Mouse (Mus musculus) CH12.LX (cell line): ENCODE data around the gene Bsg. TPM values are rescaled to one million over a fixed set of nuclear protein-coding genes. Genes with fewer than 3 reads are reported as not detected.

Source experiments
- DNase-seq: peaks from one replicate; pipeline ENCODE4 v3.0.0-alpha.2; 2013; ENCODE audit errors: extremely low read depth
- H3K27ac ChIP-seq: 2 replicates; pipeline ENCODE4 v1.5.1; 2012; ENCODE audit warnings: low read depth, mild to moderate bottlenecking, control low read depth, moderate library complexity; ENCODE audit not compliant: insufficient read depth
- H3K27me3 ChIP-seq: replicated peaks from 2 replicates; pipeline ENCODE3; 2012; ENCODE audit warnings: inconsistent platforms
- H3K36me3 ChIP-seq, 2 experiments: replicated peaks in 1 of 2; 2 replicates each; pipeline versions ENCODE3 to v1.6.1; 2012; ENCODE audit warnings: inconsistent platforms in 1 of 2, low read length in 1 of 2, mild to moderate bottlenecking in 1 of 2, mixed read lengths in 1 of 2, moderate library complexity in 1 of 2; ENCODE audit not compliant: control insufficient read depth in 1 of 2, insufficient read depth in 1 of 2
- H3K4me1 ChIP-seq, 2 experiments: 2 replicates each; pipeline ENCODE4 v1.6.1; 2012; ENCODE audit warnings: inconsistent platforms in 1 of 2, moderate library complexity in 1 of 2; ENCODE audit not compliant: insufficient read depth in 2 of 2, control insufficient read depth in 1 of 2
- H3K4me2 ChIP-seq: 2 replicates; pipeline ENCODE4 v1.6.1; 2012; ENCODE audit warnings: low read depth, mild to moderate bottlenecking, control low read depth; ENCODE audit not compliant: poor library complexity, insufficient read depth, severe bottlenecking
- H3K4me3 ChIP-seq, 3 experiments: fragments of 150-350 bp in 1 of 3; sonication (generic) in 1 of 3; replicated peaks in 1 of 3; 2 replicates each; pipeline versions ENCODE3 to v1.5.1; 2011 to 2012; ENCODE audit warnings: low read depth in 2 of 3, low read length in 2 of 3, mild to moderate bottlenecking in 2 of 3, moderate library complexity in 2 of 3, control low read depth in 1 of 3, improper control_type of control experiment in 1 of 3, inconsistent platforms in 1 of 3, mixed read lengths in 1 of 3; ENCODE audit not compliant: poor library complexity in 1 of 3
- H3K79me2 ChIP-seq: replicated peaks from 2 replicates; pipeline ENCODE4 v1.6.1; 2012; ENCODE audit warnings: mild to moderate bottlenecking, moderate library complexity; ENCODE audit not compliant: control insufficient read depth, poor library complexity, insufficient read depth, severe bottlenecking; ENCODE audit errors: extremely low read depth
- H3K9ac ChIP-seq: 2 replicates; pipeline ENCODE4 v1.6.1; 2012; ENCODE audit warnings: low read depth, mild to moderate bottlenecking, control low read depth, moderate library complexity; ENCODE audit not compliant: insufficient read depth
- H3K9me3 ChIP-seq: replicated peaks from 2 replicates; pipeline ENCODE3; 2012; ENCODE audit warnings: low read length, inconsistent platforms, mixed read lengths
- BHLHE40 ChIP-seq: IDR thresholded peaks from 2 replicates; pipeline ENCODE4 v1.6.1; 2011; ENCODE audit warnings: mild to moderate bottlenecking, low read depth, low read length, improper control_type of control experiment
- CHD1 ChIP-seq: IDR thresholded peaks from 2 replicates; pipeline ENCODE4 v1.6.1; 2012; ENCODE audit warnings: low read depth, low read length, improper control_type of control experiment, inconsistent platforms
- CHD2 ChIP-seq: IDR thresholded peaks from 2 replicates; pipeline ENCODE4 v1.6.1; 2011; ENCODE audit warnings: low read length, improper control_type of control experiment
- CTCF ChIP-seq, 2 experiments: IDR thresholded peaks in 1 of 2; conservative IDR thresholded peaks in 1 of 2; 2 replicates each; pipeline ENCODE4 v1.5.1; 2011 to 2012; ENCODE audit warnings: low read depth in 2 of 2, low read length in 2 of 2, improper control_type of control experiment in 1 of 2, inconsistent platforms in 1 of 2, mild to moderate bottlenecking in 1 of 2, moderate library complexity in 1 of 2
- E2F4 ChIP-seq: IDR thresholded peaks from 2 replicates; pipeline ENCODE4 v1.6.1; 2011; ENCODE audit warnings: low read depth, low read length, improper control_type of control experiment; ENCODE audit not compliant: insufficient replicate concordance
- ELF1 ChIP-seq: IDR thresholded peaks from 2 replicates; pipeline ENCODE4 v1.6.1; 2014; ENCODE audit warnings: low read depth, mild to moderate bottlenecking, inconsistent platforms, low read length, improper control_type of control experiment
- EP300 ChIP-seq: IDR thresholded peaks from 2 replicates; pipeline ENCODE4 v1.6.1; 2011; ENCODE audit warnings: low read length, improper control_type of control experiment
- ETS1 ChIP-seq: conservative IDR thresholded peaks from 2 replicates; pipeline ENCODE4 v1.6.1; 2012; ENCODE audit warnings: low read depth, mild to moderate bottlenecking, inconsistent platforms, low read length, improper control_type of control experiment, moderate library complexity
- GABPA ChIP-seq: IDR thresholded peaks from 2 replicates; pipeline ENCODE4 v1.6.1; 2012; ENCODE audit warnings: low read depth, low read length, improper control_type of control experiment, inconsistent platforms; ENCODE audit not compliant: insufficient replicate concordance
- HCFC1 ChIP-seq: IDR thresholded peaks from 2 replicates; pipeline ENCODE4 v1.6.1; 2012; ENCODE audit warnings: low read depth, mild to moderate bottlenecking, inconsistent platforms, low read length, improper control_type of control experiment
- IRF4 ChIP-seq: IDR thresholded peaks from 2 replicates; pipeline ENCODE4 v1.6.1; 2014; ENCODE audit warnings: low read depth, mild to moderate bottlenecking, inconsistent platforms, low read length, improper control_type of control experiment
- JUN ChIP-seq: IDR thresholded peaks from 2 replicates; pipeline ENCODE4 v1.6.1; 2011; ENCODE audit warnings: low read depth, mild to moderate bottlenecking, low read length, improper control_type of control experiment, moderate library complexity; ENCODE audit not compliant: insufficient read depth
- JUND ChIP-seq: conservative IDR thresholded peaks from 2 replicates; pipeline ENCODE4 v1.6.1; 2011; ENCODE audit warnings: low read depth, low read length, improper control_type of control experiment
- KAT2A ChIP-seq: IDR thresholded peaks from 2 replicates; pipeline ENCODE4 v1.6.1; 2012; ENCODE audit warnings: low read length, improper control_type of control experiment, inconsistent platforms; ENCODE audit not compliant: insufficient replicate concordance
- MAFK ChIP-seq: IDR thresholded peaks from 2 replicates; pipeline ENCODE4 v1.6.1; 2011; ENCODE audit warnings: low read length, improper control_type of control experiment; ENCODE audit not compliant: insufficient replicate concordance
- MAX ChIP-seq: IDR thresholded peaks from 2 replicates; pipeline ENCODE4 v1.6.1; 2011; ENCODE audit warnings: low read length, improper control_type of control experiment
- MAZ ChIP-seq: IDR thresholded peaks from 2 replicates; pipeline ENCODE4 v1.6.1; 2012; ENCODE audit warnings: low read depth, mild to moderate bottlenecking, inconsistent platforms, low read length, improper control_type of control experiment, moderate library complexity
- MEF2A ChIP-seq: IDR thresholded peaks from 2 replicates; pipeline ENCODE4 v1.6.1; 2014; ENCODE audit warnings: low read depth, mild to moderate bottlenecking, inconsistent platforms, low read length, improper control_type of control experiment, borderline replicate concordance
- MXI1 ChIP-seq: IDR thresholded peaks from 2 replicates; pipeline ENCODE4 v1.6.1; 2011; ENCODE audit warnings: mild to moderate bottlenecking, low read depth, low read length, improper control_type of control experiment
- MYC ChIP-seq: IDR thresholded peaks from 2 replicates; pipeline ENCODE4 v1.6.1; 2011; ENCODE audit warnings: low read depth, mild to moderate bottlenecking, improper control_type of control experiment, low read length
- NELFE ChIP-seq: IDR thresholded peaks from 2 replicates; pipeline ENCODE4 v1.6.1; 2011; ENCODE audit warnings: low read depth, low read length, improper control_type of control experiment
- NRF1 ChIP-seq: IDR thresholded peaks from 2 replicates; pipeline ENCODE4 v1.6.1; 2014; ENCODE audit warnings: low read depth, mild to moderate bottlenecking, inconsistent platforms, low read length, improper control_type of control experiment, moderate library complexity
- PAX5 ChIP-seq: IDR thresholded peaks from 2 replicates; pipeline ENCODE4 v1.6.1; 2012; ENCODE audit warnings: low read length, inconsistent platforms, mixed read lengths
- POLR2A ChIP-seq: IDR thresholded peaks from 2 replicates; pipeline ENCODE4 v1.6.1; 2011; ENCODE audit warnings: low read depth, mild to moderate bottlenecking, improper control_type of control experiment, low read length
- POLR2AphosphoS2 ChIP-seq: IDR thresholded peaks from 2 replicates; pipeline ENCODE4 v1.6.1; 2011; ENCODE audit warnings: low read depth, low read length, improper control_type of control experiment
- RAD21 ChIP-seq: IDR thresholded peaks from 2 replicates; pipeline ENCODE4 v1.6.1; 2011; ENCODE audit warnings: low read depth, mild to moderate bottlenecking, low read length, improper control_type of control experiment, moderate library complexity
- RCOR1 ChIP-seq: conservative IDR thresholded peaks from 2 replicates; pipeline ENCODE4 v1.6.1; 2012; ENCODE audit warnings: low read depth, mild to moderate bottlenecking, inconsistent platforms, low read length, improper control_type of control experiment
- SIN3A ChIP-seq: IDR thresholded peaks from 2 replicates; pipeline ENCODE4 v1.6.1; 2012; ENCODE audit warnings: low read length, improper control_type of control experiment, inconsistent platforms
- SMC3 ChIP-seq: IDR thresholded peaks from 2 replicates; pipeline ENCODE4 v1.6.1; 2011; ENCODE audit warnings: low read depth, low read length, improper control_type of control experiment
- TBP ChIP-seq: conservative IDR thresholded peaks from 2 replicates; pipeline ENCODE4 v1.6.1; 2011; ENCODE audit warnings: low read depth, low read length, improper control_type of control experiment
- TCF12 ChIP-seq: IDR thresholded peaks from 2 replicates; pipeline ENCODE4 v1.6.1; 2014; ENCODE audit warnings: low read depth, mild to moderate bottlenecking, inconsistent platforms, low read length, improper control_type of control experiment
- UBTF ChIP-seq: IDR thresholded peaks from 2 replicates; pipeline ENCODE4 v1.6.1; 2012; ENCODE audit warnings: low read depth, mild to moderate bottlenecking, inconsistent platforms, low read length, improper control_type of control experiment, moderate library complexity
- USF1 ChIP-seq: IDR thresholded peaks from 2 replicates; pipeline ENCODE4 v1.6.1; 2014; ENCODE audit warnings: low read depth, mild to moderate bottlenecking, inconsistent platforms, low read length, improper control_type of control experiment
- USF2 ChIP-seq: conservative IDR thresholded peaks from 2 replicates; pipeline ENCODE4 v1.6.1; 2011; ENCODE audit warnings: low read depth, low read length, improper control_type of control experiment
- ZC3H11A ChIP-seq: IDR thresholded peaks from 2 replicates; pipeline ENCODE4 v1.6.1; 2012; ENCODE audit warnings: low read depth, mild to moderate bottlenecking, inconsistent platforms, low read length, improper control_type of control experiment
- ZKSCAN1 ChIP-seq: IDR thresholded peaks from 2 replicates; pipeline ENCODE4 v1.6.1; 2012; ENCODE audit warnings: low read depth, inconsistent platforms, low read length, improper control_type of control experiment, borderline replicate concordance
- ZMIZ1 ChIP-seq: IDR thresholded peaks from 2 replicates; pipeline ENCODE4 v1.6.1; 2012; ENCODE audit warnings: low read depth, mild to moderate bottlenecking, inconsistent platforms, low read length, improper control_type of control experiment
- ZNF384 ChIP-seq: IDR thresholded peaks from 2 replicates; pipeline ENCODE4 v1.6.1; 2012; ENCODE audit warnings: low read depth, low read length, improper control_type of control experiment, inconsistent platforms
- dilution Hi-C: fragments of 300-500 bp; cut with MboI; formaldehyde crosslinking; loops from 2 replicates; pipeline ENCODE4 v1.14.3; 2020; ENCODE audit warnings: low sequenced_read_pairs; ENCODE audit not compliant: extremely low pct_unique_long_range_greater_than_20kb, extremely low pct_ligation_motif_present
- in situ Hi-C: fragments of 300-500 bp; cut with MboI; formaldehyde crosslinking; loops from 3 replicates; pipeline ENCODE4 v1.14.3; 2019; ENCODE audit warnings: low sequenced_read_pairs, low pct_ligation_motif_present, low pct_unique_long_range_greater_than_20kb, mixed read lengths
- polyA plus RNA-seq: library from polyadenylated mRNA; unstranded; fragments of >175 nt; gene quantifications from 2 replicates; pipeline ENCODE4 v1.2.1, GENCODE M21; 2012; ENCODE audit warnings: low read depth; ENCODE audit not compliant: insufficient read length
- total RNA-seq, 2 experiments: library from RNA; depleted of rRNA; stranded (reverse); fragments of 300-350 nt in 1 of 2; fragments of >200 nt in 1 of 2; gene quantifications; 2 replicates each; pipeline ENCODE4 v1.2.3; 2012 to 2014

Gene Bsg
- total and polyA plus RNA-seq, 3 experiments: 360 to 710 (median 421) TPM

GRCm38 (mm10) chr10:79671396-79672087, 32.7 kb upstream of the Bsg start:
- H3K36me3 ChIP-seq: peaks cover 12 to 52% of the 10 kb centered on the region in 2 experiments
- in situ Hi-C loops: no loop called here
- 0 out of 2 replicates have a peak, but pooled peaks cover 7% of the 10 kb centered on the region for H3K79me2 ChIP-seq
- peak overlapping the region; percentile 70 for H3K27ac ChIP-seq
- peak overlapping the region; percentile 82 for H3K4me2 ChIP-seq
- no peaks in the 10 kb centered on the region for H3K27me3 ChIP-seq
- peak overlapping the region; percentile 98 for H3K9ac ChIP-seq
- H3K4me1 ChIP-seq: peaks cover 12 to 41% of the 10 kb centered on the region in 2 experiments
- H3K4me3 ChIP-seq: peak overlapping the region in 2 of 3 experiments; percentile 95 to 97
- no peaks in the 10 kb centered on the region for H3K9me3 ChIP-seq
- peak; percentile 81 for DNase-seq
- dilution Hi-C loops: no loop called here
- no peak for TF ChIP-seq SMC3
- TF ChIP-seq JUN: no peak
- TF ChIP-seq ZKSCAN1: no peak
- TF ChIP-seq USF1: no peak
- TF ChIP-seq HCFC1: no peak
- peak; percentile 59 for TF ChIP-seq TCF12
- no peak for TF ChIP-seq POLR2A
- 0 out of 2 replicates have a peak, but pooled peaks have one; percentile 7 for TF ChIP-seq UBTF
- no peak for TF ChIP-seq GABPA
- peak; percentile 75 for TF ChIP-seq MAX
- TF ChIP-seq POLR2AphosphoS2: no peak; the same call in 1 of the 2 replicates
- TF ChIP-seq CTCF (conservative IDR thresholded peaks at IDR 0.05 in 1 of 2, IDR thresholded peaks at IDR 0.05 in 1 of 2; ENCODE audit: low read depth in 2 of 2, low read length in 2 of 2): no peak
- TF ChIP-seq CHD1: no peak
- no peak for TF ChIP-seq ZC3H11A
- no peak for TF ChIP-seq JUND
- TF ChIP-seq MAFK: no peak
- peak; percentile 43; the same call in 1 of the 2 replicates for TF ChIP-seq SIN3A
- TF ChIP-seq IRF4: no peak
- no peak; the same call in 1 of the 2 replicates for TF ChIP-seq MEF2A
- peak; percentile 60 for TF ChIP-seq ETS1
- no peak for TF ChIP-seq ELF1
- TF ChIP-seq MXI1: no peak
- no peak for TF ChIP-seq ZNF384
- 0 out of 2 replicates have a peak, but pooled peaks have one; percentile 29 for TF ChIP-seq TBP
- TF ChIP-seq ZMIZ1: peak; percentile 47; the same call in 1 of the 2 replicates
- TF ChIP-seq NRF1: no peak
- 0 out of 2 replicates have a peak, but pooled peaks have one; percentile 32 for TF ChIP-seq MYC
- no peak for TF ChIP-seq E2F4
- TF ChIP-seq BHLHE40: no peak
- 0 out of 2 replicates have a peak, but pooled peaks have one; percentile 22 for TF ChIP-seq KAT2A
- no peak for TF ChIP-seq RCOR1
- no peak; the same call in 1 of the 2 replicates for TF ChIP-seq NELFE
- TF ChIP-seq EP300: peak; percentile 44; the same call in 1 of the 2 replicates
- TF ChIP-seq PAX5: no peak
- TF ChIP-seq RAD21: no peak
- no peak for TF ChIP-seq CHD2
- TF ChIP-seq MAZ: no peak
- no peak for TF ChIP-seq USF2
